25 mouse cellular contexts compared by ENCODE assay signal in genomic region chr11:108330818-108331217, GRCm38 (mm10). TPM values are rescaled to one million over a fixed set of nuclear protein-coding genes. Genes with fewer than 3 reads are reported as not detected.
DNase-seq lines count a peak whose midpoint lies in the region; ATAC-seq and TF ChIP-seq lines count a peak whose summit lies in the region.
"Had no signal": no experiment of that assay in that cellular context is flagged by ENCODE, and none has a peak within 500 bp of the region (broad histone marks: within the 10 kb centered on the region; RNA-seq: fewer than 3 reads in every experiment).

No protein-coding gene starts in this region.

- TF ChIP-seq POLR2A in liver, adult 2 months (IDR thresholded peaks at IDR 0.05; ENCODE audit: extremely low read depth, insufficient read depth, low read length) = no peak
- no peak for TF ChIP-seq POLR2A in small intestine, adult 2 months (IDR thresholded peaks at IDR 0.05; ENCODE audit: low read depth, low read length)

- DNase-seq in embryonic facial prominence, embryonic 14.5 days (ENCODE audit: low spot score) = peak; percentile 38
- DNase-seq in embryonic facial prominence, embryonic 10.5 days (ENCODE audit: low spot score) = no peak
- peak; percentile 84 for DNase-seq in liver, adult 2 months (ENCODE audit: extremely low read depth, low read depth, low spot score)
- DNase-seq in liver, postnatal 0 days = no peak
- no peak for DNase-seq in spleen, postnatal 36 days (ENCODE audit: low spot score in 2 of 2)
- DNase-seq: adrenal gland, postnatal 10 days; B cell, adult 2 months; cerebellum, adult 11 months; cerebellum, adult 8-10 months; cerebellum, postnatal 14 days; embryo, embryonic 11 days; heart, adult 18-20 months; heart, postnatal 10 days; heart, postnatal 4 days had no signal

- no peaks in the 10 kb centered on the region for H3K27me3 ChIP-seq in embryonic facial prominence, embryonic 14.5 days (replicated peaks; ENCODE audit: control insufficient read depth, insufficient read depth, low read length)
- no peaks in the 10 kb centered on the region for H3K27me3 ChIP-seq in embryonic facial prominence, embryonic 10.5 days (replicated peaks; ENCODE audit: low read depth, poor library complexity, severe bottlenecking)
- H3K27me3 ChIP-seq in liver, adult 2 months (ENCODE audit: control insufficient read depth, insufficient read depth, low read length) = no peaks in the 10 kb centered on the region
- no peaks in the 10 kb centered on the region for H3K27me3 ChIP-seq in liver, postnatal 0 days (ENCODE audit: insufficient read depth, low read length)
- no peaks in the 10 kb centered on the region for H3K27me3 ChIP-seq in C2C12 (ENCODE audit: control insufficient read depth, insufficient read depth, insufficient read length)
- no peaks in the 10 kb centered on the region for H3K27me3 ChIP-seq in small intestine, adult 2 months (ENCODE audit: control insufficient read depth, insufficient read depth, low read length)
- H3K27me3 ChIP-seq: embryonic facial prominence, embryonic 12.5 days; forebrain, embryonic 12.5 days; hindbrain, embryonic 12.5 days had no signal

- H3K79me3 ChIP-seq in C2C12 (ENCODE audit: low read depth) = peaks cover 48% of the 10 kb centered on the region

- no peak for TF ChIP-seq CTCF in liver, adult 2 months (IDR thresholded peaks at IDR 0.05; ENCODE audit: low read depth, low read length)
- TF ChIP-seq CTCF in liver, postnatal 0 days (IDR thresholded peaks at IDR 0.05; ENCODE audit: low read depth) = no peak
- TF ChIP-seq CTCF in C2C12 (IDR thresholded peaks at IDR 0.05; ENCODE audit: control insufficient read depth, insufficient read depth, insufficient read length) = no peak
- no peak for TF ChIP-seq CTCF in small intestine, adult 2 months (IDR thresholded peaks at IDR 0.05; ENCODE audit: extremely low read depth, insufficient read length, insufficient replicate concordance, low read depth, low read length)

- TF ChIP-seq EP300 in liver, postnatal 0 days (IDR thresholded peaks at IDR 0.05; ENCODE audit: low read depth) = no peak

- no peak overlapping the region for H3K27ac ChIP-seq in embryonic facial prominence, embryonic 14.5 days (replicated peaks; ENCODE audit: low read depth, low read length)
- no peak overlapping the region for H3K27ac ChIP-seq in embryonic facial prominence, embryonic 10.5 days (replicated peaks)
- H3K27ac ChIP-seq in liver, adult 2 months (replicated peaks; ENCODE audit: insufficient read depth, low read depth, low read length) = no peak overlapping the region
- H3K27ac ChIP-seq in liver, postnatal 0 days (ENCODE audit: low read depth) = no peak overlapping the region
- H3K27ac ChIP-seq in small intestine, adult 2 months (ENCODE audit: insufficient read depth, low read depth, low read length) = peak overlapping the region; percentile 56
- H3K27ac ChIP-seq: embryonic facial prominence, embryonic 12.5 days; forebrain, embryonic 12.5 days; heart, embryonic 10.5 days; hindbrain, embryonic 12.5 days had no signal

- no peak overlapping the region for H3K4me2 ChIP-seq in embryonic facial prominence, embryonic 14.5 days (ENCODE audit: low read depth, low read length)
- H3K4me2 ChIP-seq in liver, postnatal 0 days (ENCODE audit: low read depth, low read length) = no peak overlapping the region
- H3K4me2 ChIP-seq: embryonic facial prominence, embryonic 12.5 days; forebrain, embryonic 12.5 days; hindbrain, embryonic 12.5 days had no signal

- no peaks in the 10 kb centered on the region; the same call in 1 of the 2 replicates for H3K79me2 ChIP-seq in liver, adult 2 months (ENCODE audit: control insufficient read depth, insufficient read depth, low read length)
- peaks cover 97% of the 10 kb centered on the region for H3K79me2 ChIP-seq in C2C12 (ENCODE audit: control insufficient read depth, insufficient read depth)

- no peak overlapping the region for H3K9ac ChIP-seq in embryonic facial prominence, embryonic 14.5 days (ENCODE audit: low read depth, low read length)
- no peak overlapping the region for H3K9ac ChIP-seq in liver, adult 2 months (ENCODE audit: low read depth, low read length)
- no peak overlapping the region for H3K9ac ChIP-seq in liver, postnatal 0 days (replicated peaks)
- H3K9ac ChIP-seq: embryonic facial prominence, embryonic 12.5 days; forebrain, embryonic 12.5 days; hindbrain, embryonic 12.5 days had no signal

- ATAC-seq in embryonic facial prominence, embryonic 14.5 days (ENCODE audit: low read depth) = no peak
- no peak for ATAC-seq in liver, postnatal 0 days
- ATAC-seq: forebrain, embryonic 16.5 days; hindbrain, embryonic 16.5 days had no signal

- H3K9me3 ChIP-seq in embryonic facial prominence, embryonic 14.5 days (ENCODE audit: control insufficient read depth, low read length) = no peaks in the 10 kb centered on the region
- no peaks in the 10 kb centered on the region for H3K9me3 ChIP-seq in embryonic facial prominence, embryonic 10.5 days
- H3K9me3 ChIP-seq in liver, postnatal 0 days (ENCODE audit: low read length) = no peaks in the 10 kb centered on the region
- H3K9me3 ChIP-seq: embryonic facial prominence, embryonic 12.5 days; forebrain, embryonic 12.5 days; heart, embryonic 10.5 days; hindbrain, embryonic 12.5 days had no signal

- H3K36me3 ChIP-seq in embryonic facial prominence, embryonic 14.5 days (ENCODE audit: control insufficient read depth, insufficient read depth, low read length) = no peaks in the 10 kb centered on the region
- H3K36me3 ChIP-seq in embryonic facial prominence, embryonic 10.5 days (replicated peaks) = no peaks in the 10 kb centered on the region
- H3K36me3 ChIP-seq in liver, adult 2 months (ENCODE audit: control insufficient read depth, insufficient read depth, low read length) = no peaks in the 10 kb centered on the region; the same call in 1 of the 2 replicates
- no peaks in the 10 kb centered on the region for H3K36me3 ChIP-seq in liver, postnatal 0 days (replicated peaks; ENCODE audit: insufficient read depth, low read length)
- peaks cover 82% of the 10 kb centered on the region for H3K36me3 ChIP-seq in C2C12 (ENCODE audit: control insufficient read depth, insufficient read depth)
- peaks cover 11% of the 10 kb centered on the region for H3K36me3 ChIP-seq in small intestine, adult 2 months (ENCODE audit: control insufficient read depth, insufficient read depth, low read length)
- H3K36me3 ChIP-seq: embryonic facial prominence, embryonic 12.5 days; forebrain, embryonic 12.5 days; hindbrain, embryonic 12.5 days had no signal

- H3ac ChIP-seq in C2C12 (ENCODE audit: control insufficient read depth, insufficient read length, low read depth) = no peak overlapping the region

- H3K4me3 ChIP-seq in embryonic facial prominence, embryonic 14.5 days (ENCODE audit: low read depth, low read length) = no peak overlapping the region
- no peak overlapping the region for H3K4me3 ChIP-seq in embryonic facial prominence, embryonic 10.5 days
- no peak overlapping the region for H3K4me3 ChIP-seq in liver, adult 2 months (ENCODE audit: insufficient read depth, low read depth, low read length)
- H3K4me3 ChIP-seq in liver, postnatal 0 days (ENCODE audit: low read depth, low read length) = no peak overlapping the region
- H3K4me3 ChIP-seq in C2C12 (ENCODE audit: insufficient read depth, poor library complexity, severe bottlenecking) = no peak overlapping the region
- H3K4me3 ChIP-seq in small intestine, adult 2 months (ENCODE audit: low read depth, low read length) = no peak overlapping the region
- H3K4me3 ChIP-seq: embryonic facial prominence, embryonic 12.5 days; forebrain, embryonic 12.5 days; heart, embryonic 10.5 days; hindbrain, embryonic 12.5 days had no signal

- H3K4me1 ChIP-seq in embryonic facial prominence, embryonic 14.5 days (ENCODE audit: control insufficient read depth, insufficient read depth, low read length) = no peaks in the 10 kb centered on the region
- H3K4me1 ChIP-seq in embryonic facial prominence, embryonic 10.5 days = peaks cover 21% of the 10 kb centered on the region; the same call in 1 of the 2 replicates
- H3K4me1 ChIP-seq in liver, adult 2 months (ENCODE audit: control insufficient read depth, insufficient read depth, low read length) = peaks cover 2% of the 10 kb centered on the region; the same call in 1 of the 2 replicates
- peaks cover 3% of the 10 kb centered on the region; the same call in 1 of the 2 replicates for H3K4me1 ChIP-seq in liver, postnatal 0 days (ENCODE audit: insufficient read depth)
- H3K4me1 ChIP-seq in small intestine, adult 2 months (ENCODE audit: control insufficient read depth, insufficient read depth, insufficient read length, low read length) = peaks cover 20% of the 10 kb centered on the region

- WGBS in embryonic facial prominence, embryonic 14.5 days = 82% methylated on average over 11 of the region's 11 CpGs
- 89% methylated on average over 11 of the region's 11 CpGs for WGBS in embryonic facial prominence, embryonic 10.5 days
- WGBS in liver, adult 2 months = 55% methylated on average over 11 of the region's 11 CpGs
- 70% methylated on average over 11 of the region's 11 CpGs for WGBS in liver, postnatal 0 days (ENCODE audit: insufficient replicate concordance)
- WGBS in small intestine, adult 2 months = 40% methylated on average over 11 of the region's 11 CpGs

TF ChIP-seq in C2C12, 6 proteins besides CTCF, POLR2A, EP300 and RAD21 (continues in another document):
- TF ChIP-seq MYOD1 (IDR thresholded peaks at IDR 0.05; ENCODE audit: control insufficient read depth, insufficient read length, low read depth) (no peak), FOSL1 (IDR thresholded peaks at IDR 0.05; ENCODE audit: insufficient read depth, low read length, poor library complexity, severe bottlenecking) (no peak), USF1 (IDR thresholded peaks at IDR 0.05; ENCODE audit: low read depth) (no peak), MYOG (IDR thresholded peaks at IDR 0.05; ENCODE audit: control insufficient read depth, extremely low read depth, insufficient read length) (no peak)

RNA-seq across cellular contexts. Expression of gene Apoh, which starts 12.3 kb away (rescaled TPM):
- polyA plus RNA-seq in embryonic facial prominence, embryonic 14.5 days (2014; fragmentation: Nextera tagmentation; extraction: Ambion mirVana) = 0.14 TPM in 1 of 2 replicates, not detected in the other
- polyA plus RNA-seq in embryonic facial prominence, embryonic 10.5 days (2016; fragmentation: Nextera tagmentation; extraction: Ambion mirVana) = not detected in 2 replicates
- 3,004 and 3,021 TPM in 2 replicates for total RNA-seq in liver, adult 2 months (2014; rRNA removed)
- 2,202 and 2,235 TPM in 2 replicates for polyA plus RNA-seq in liver, adult 2 months (2012; rRNA removed)
- polyA plus RNA-seq in liver, postnatal 0 days (2015; fragmentation: Nextera tagmentation; extraction: Ambion mirVana) = 3,365 and 3,457 TPM in 2 replicates
- polyA plus RNA-seq in C2C12 (2012; fragmentation: generic; extraction: Trizol) = 0.06 TPM
- 3.4 TPM in 1 of 2 replicates, not detected in the other for polyA plus RNA-seq in small intestine, adult 2 months (2012; rRNA removed)
- total RNA-seq: common myeloid progenitor, adult 5-6 weeks; MEL had no signal
- polyA plus RNA-seq: forebrain, embryonic 12.5 days; heart, embryonic 14.5 days had no signal

RNA-seq across cellular contexts. Expression of gene Prkca, which starts 12.9 kb away (rescaled TPM):
- 12.4 and 13.5 TPM in 2 replicates for polyA plus RNA-seq in embryonic facial prominence, embryonic 14.5 days (2014; fragmentation: Nextera tagmentation; extraction: Ambion mirVana)
- 3.4 TPM in 2 replicates for polyA plus RNA-seq in embryonic facial prominence, embryonic 10.5 days (2016; fragmentation: Nextera tagmentation; extraction: Ambion mirVana)
- total RNA-seq in liver, adult 2 months (2014; rRNA removed) = 4.3 and 4.8 TPM in 2 replicates
- 2.3 and 2.8 TPM in 2 replicates for polyA plus RNA-seq in liver, adult 2 months (2012; rRNA removed)
- polyA plus RNA-seq in liver, postnatal 0 days (2015; fragmentation: Nextera tagmentation; extraction: Ambion mirVana) = 2.9 and 3.0 TPM in 2 replicates
- polyA plus RNA-seq in C2C12 (2012; fragmentation: generic; extraction: Trizol) = 18.1 TPM
- polyA plus RNA-seq in small intestine, adult 2 months (2012; rRNA removed) = 4.7 and 13.9 TPM in 2 replicates

Comparison
In these comparisons a context has a peak if more than half of its experiments do, and no peak if none do; other contexts are left out.
1. DNase-seq: peak in embryonic facial prominence, embryonic 14.5 days (single experiment) and liver, adult 2 months (single experiment); none in embryonic facial prominence, embryonic 10.5 days (single experiment), liver, postnatal 0 days (single experiment) and spleen, postnatal 36 days (0 of 2).
2. RNA of gene Apoh, which starts 12.3 kb away (polyA plus RNA-seq): 3,365 to 3,457 TPM in liver, postnatal 0 days and 2,202 to 2,235 TPM in liver, adult 2 months; 3.4 TPM in small intestine, adult 2 months, not detected in embryonic facial prominence, embryonic 10.5 days, 0.14 TPM in embryonic facial prominence, embryonic 14.5 days and 0.06 TPM in C2C12 (single experiment); every median in the first group is over 100 times any median in the second.